Mouse (Mus musculus): ENCODE measurements around the gene Taf1a. TPM values are rescaled to one million over a fixed set of nuclear protein-coding genes. Genes with fewer than 3 reads are reported as not detected.
A peak's percentile ranks its signal among the peaks of the same experiment; 100 is the strongest.

Gene Taf1a
- polyA plus RNA-seq, 1 experiment from 2014 or later: 19.1 TPM

- H3K4me3 ChIP-seq: no peak overlapping the region
- WGBS: 86% methylated on average over 10 of the region's 10 CpGs
- no peak for ATAC-seq
These were observed 31.5 kb downstream of the Taf1a start for GRCm38 (mm10) chr1:183420296-183420695.

GRCm38 (mm10) chr1:183424100-183424499, 35.3 kb downstream of the Taf1a start:
- no peaks in the 10 kb centered on the region for H3K4me1 ChIP-seq
- H3K27me3 ChIP-seq: no peaks in the 10 kb centered on the region
- H3K27ac ChIP-seq: no peak overlapping the region
- no peaks in the 10 kb centered on the region for H3K36me3 ChIP-seq (ENCODE audit: poor library complexity, severe bottlenecking)
- ATAC-seq: no peak
- no peak overlapping the region for H3K4me3 ChIP-seq
- H3K9ac ChIP-seq: no peak overlapping the region
- H3K4me2 ChIP-seq: no peak overlapping the region
- H3K9me3 ChIP-seq (replicated peaks): no peaks in the 10 kb centered on the region
- WGBS: 89% methylated on average over 7 of the region's 7 CpGs

More at GRCm38 (mm10) chr1:183420296-183420695, 31.5 kb downstream of the Taf1a start:
- no peaks in the 10 kb centered on the region for H3K9me3 ChIP-seq (replicated peaks)
- H3K4me1 ChIP-seq: no peaks in the 10 kb centered on the region
- no peak overlapping the region for H3K27ac ChIP-seq
- H3K27me3 ChIP-seq: no peaks in the 10 kb centered on the region
- H3K36me3 ChIP-seq (ENCODE audit: poor library complexity, severe bottlenecking): no peaks in the 10 kb centered on the region
- no peak overlapping the region for H3K9ac ChIP-seq
- H3K4me2 ChIP-seq: no peak overlapping the region

GRCm38 (mm10) chr1:183434918-183435317, 46.1 kb downstream of the Taf1a start:
- Histone ChIP-seq H3K4me2 (no peak overlapping the region), H3K9me3 (replicated peaks) (no peaks in the 10 kb centered on the region), H3K4me1 (no peaks in the 10 kb centered on the region), H3K27ac (no peak overlapping the region), H3K9ac (no peak overlapping the region), H3K27me3 (no peaks in the 10 kb centered on the region), H3K36me3 (ENCODE audit: poor library complexity, severe bottlenecking) (no peaks in the 10 kb centered on the region), H3K4me3 (no peak overlapping the region)
- WGBS: 89% methylated on average over 9 of the region's 9 CpGs
- no peak for ATAC-seq

- H3K4me1 ChIP-seq: no peaks in the 10 kb centered on the region
- no peaks in the 10 kb centered on the region for H3K27me3 ChIP-seq
- no peak overlapping the region for H3K4me3 ChIP-seq
- peak overlapping the region; percentile 33 for H3K4me2 ChIP-seq
- no peaks in the 10 kb centered on the region; the same call in 1 of the 2 replicates for H3K9me3 ChIP-seq (replicated peaks)
- no peak overlapping the region for H3K27ac ChIP-seq
- WGBS: 32% methylated on average over 22 of the region's 22 CpGs
- H3K36me3 ChIP-seq (ENCODE audit: poor library complexity, severe bottlenecking): no peaks in the 10 kb centered on the region
- ATAC-seq: no peak
- H3K9ac ChIP-seq: no peak overlapping the region
These were observed 50.3 kb downstream of the Taf1a start for GRCm38 (mm10) chr1:183439036-183439435.

GRCm38 (mm10) chr1:183442015-183442774, 53.4 kb downstream of the Taf1a start:
- peak; percentile 85 for ATAC-seq
- no peaks in the 10 kb centered on the region for H3K4me1 ChIP-seq
- no peak overlapping the region for H3K9ac ChIP-seq
- WGBS: 25% methylated on average over 19 of the region's 19 CpGs
- no peak overlapping the region for H3K4me2 ChIP-seq
- no peaks in the 10 kb centered on the region; the same call in 1 of the 2 replicates for H3K9me3 ChIP-seq (replicated peaks)
- H3K27me3 ChIP-seq: no peaks in the 10 kb centered on the region
- no peaks in the 10 kb centered on the region for H3K36me3 ChIP-seq (ENCODE audit: poor library complexity, severe bottlenecking)
- H3K27ac ChIP-seq: no peak overlapping the region
- no peak overlapping the region for H3K4me3 ChIP-seq

GRCm38 (mm10) chr1:183453066-183453465, 64.3 kb downstream of the Taf1a start:
- Histone ChIP-seq H3K9me3 (replicated peaks) (peaks cover 3% of the 10 kb centered on the region; the same call in 1 of the 2 replicates), H3K36me3 (ENCODE audit: poor library complexity, severe bottlenecking) (no peaks in the 10 kb centered on the region), H3K4me3 (no peak overlapping the region), H3K4me1 (no peaks in the 10 kb centered on the region), H3K9ac (no peak overlapping the region), H3K27ac (no peak overlapping the region), H3K4me2 (no peak overlapping the region), H3K27me3 (no peaks in the 10 kb centered on the region)
- no peak for ATAC-seq
- 37% methylated on average over 3 of the region's 3 CpGs for WGBS

Other genes with a start within 250 kb of the Taf1a start
- 6.8 and 8.2 TPM in 2 replicates for gene Disp1, start 167.5 kb upstream of the Taf1a start, polyA plus RNA-seq (2015; fragmentation: Nextera tagmentation; extraction: Ambion mirVana)
- gene Aida, start 92.4 kb upstream of the Taf1a start, polyA plus RNA-seq (2015; fragmentation: Nextera tagmentation; extraction: Ambion mirVana): 47.3 and 49.5 TPM in 2 replicates
- 78.6 and 81.2 TPM in 2 replicates for gene Brox, start 91.7 kb upstream of the Taf1a start, polyA plus RNA-seq (2015; fragmentation: Nextera tagmentation; extraction: Ambion mirVana)
- 90.0 and 98.0 TPM in 2 replicates for gene Mia3, start 19.4 kb upstream of the Taf1a start, polyA plus RNA-seq (2015; fragmentation: Nextera tagmentation; extraction: Ambion mirVana)
- 0.10 and 0.25 TPM in 2 replicates for gene Hhipl2, start 29.2 kb downstream of the Taf1a start, polyA plus RNA-seq (2015; fragmentation: Nextera tagmentation; extraction: Ambion mirVana)